Comparison of ENCODE assay signal across 20 mouse cellular contexts in the genomic region with DNA sequence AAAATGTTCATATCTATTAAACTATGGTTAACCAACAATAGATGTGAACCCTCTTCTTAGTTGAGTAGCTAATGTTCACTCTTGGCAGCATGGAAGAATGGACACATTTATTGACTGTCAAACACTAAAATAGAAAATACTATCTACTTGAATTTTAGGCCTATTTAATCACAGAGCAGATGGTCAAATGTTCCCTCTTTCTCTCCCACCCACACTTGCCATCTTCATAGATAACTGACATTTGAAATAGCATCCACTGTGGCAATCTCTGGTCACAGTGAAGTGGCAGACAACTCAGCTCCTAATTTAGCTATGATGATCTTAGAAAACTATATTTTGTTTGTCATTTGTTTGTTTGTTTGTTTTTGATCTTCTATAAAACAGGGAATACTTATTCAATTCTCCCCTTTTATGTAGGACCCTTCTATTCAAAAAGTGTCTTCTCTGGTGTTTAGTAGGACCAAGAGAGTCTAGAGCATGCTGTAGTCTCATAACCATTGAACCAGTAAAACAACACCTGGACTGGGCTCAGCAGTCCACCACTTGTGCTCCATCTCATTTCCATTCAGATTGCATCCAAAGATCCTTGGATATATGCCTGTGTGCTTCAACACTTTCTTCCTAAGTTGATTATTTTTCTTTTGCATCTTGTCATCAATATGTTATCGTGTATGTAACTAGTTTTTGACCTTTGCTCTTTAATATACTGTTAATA.
DNase-seq lines count a peak whose midpoint lies in the region; ATAC-seq and TF ChIP-seq lines count a peak whose summit lies in the region.
"Had no signal": no experiment of that assay in that cellular context is flagged by ENCODE, and none has a peak within 500 bp of the region (broad histone marks: within the 10 kb centered on the region; RNA-seq: fewer than 3 reads in every experiment).

No protein-coding gene starts in this region.

- H3K4me1 ChIP-seq in forebrain, postnatal 0 days (ENCODE audit: insufficient read depth): no peaks in the 10 kb centered on the region
- H3K4me1 ChIP-seq in forebrain, embryonic 13.5 days: no peaks in the 10 kb centered on the region
- no peaks in the 10 kb centered on the region for H3K4me1 ChIP-seq in neural tube, embryonic 15.5 days
- H3K4me1 ChIP-seq: embryonic facial prominence, embryonic 15.5 days; forebrain, embryonic 10.5 days; heart, embryonic 12.5 days; hindbrain, embryonic 10.5 days; hindbrain, embryonic 15.5 days had no signal

- no peak for TF ChIP-seq POLR2A in brain, embryonic 14.5 days (IDR thresholded peaks at IDR 0.05; ENCODE audit: borderline replicate concordance, extremely low read depth, insufficient read depth, insufficient read length, poor library complexity, severe bottlenecking)

- H3K9me3 ChIP-seq in forebrain, postnatal 0 days (ENCODE audit: low read length): no peaks in the 10 kb centered on the region
- H3K9me3 ChIP-seq in forebrain, embryonic 13.5 days (replicated peaks): no peaks in the 10 kb centered on the region
- H3K9me3 ChIP-seq in neural tube, embryonic 15.5 days (replicated peaks): no peaks in the 10 kb centered on the region
- H3K9me3 ChIP-seq: embryonic facial prominence, embryonic 15.5 days; forebrain, embryonic 10.5 days; heart, embryonic 12.5 days; hindbrain, embryonic 10.5 days; hindbrain, embryonic 15.5 days had no signal

- H3K27me3 ChIP-seq in forebrain, postnatal 0 days (ENCODE audit: insufficient read depth, low read length): no peaks in the 10 kb centered on the region
- no peaks in the 10 kb centered on the region for H3K27me3 ChIP-seq in forebrain, embryonic 13.5 days
- no peaks in the 10 kb centered on the region for H3K27me3 ChIP-seq in neural tube, embryonic 15.5 days (replicated peaks)
- H3K27me3 ChIP-seq: embryonic facial prominence, embryonic 15.5 days; heart, embryonic 12.5 days; hindbrain, embryonic 15.5 days had no signal

- no peaks in the 10 kb centered on the region for H3K36me3 ChIP-seq in forebrain, postnatal 0 days (ENCODE audit: insufficient read depth)
- no peaks in the 10 kb centered on the region for H3K36me3 ChIP-seq in forebrain, embryonic 13.5 days (ENCODE audit: poor library complexity, severe bottlenecking)
- no peaks in the 10 kb centered on the region for H3K36me3 ChIP-seq in neural tube, embryonic 15.5 days
- H3K36me3 ChIP-seq: embryonic facial prominence, embryonic 15.5 days; forebrain, embryonic 10.5 days; heart, embryonic 12.5 days; hindbrain, embryonic 10.5 days; hindbrain, embryonic 15.5 days had no signal

- WGBS in forebrain, postnatal 0 days: 42% methylated on average over 1 of the region's 1 CpGs
- WGBS in forebrain, embryonic 13.5 days: 56% methylated on average over 1 of the region's 1 CpGs
- 71% methylated on average over 1 of the region's 1 CpGs for WGBS in neural tube, embryonic 15.5 days

- no peak for ATAC-seq in forebrain, postnatal 0 days
- ATAC-seq in forebrain, embryonic 13.5 days: no peak
- ATAC-seq in neural tube, embryonic 15.5 days (ENCODE audit: low FRiP score): no peak
- ATAC-seq: inflammation-experienced regulatory T-cells, adult 6 months; intestine, postnatal 0 days had no signal

- no peak overlapping the region for H3K4me2 ChIP-seq in forebrain, postnatal 0 days (ENCODE audit: low read depth)
- H3K4me2 ChIP-seq in forebrain, embryonic 13.5 days: no peak overlapping the region
- no peak overlapping the region for H3K4me2 ChIP-seq in neural tube, embryonic 15.5 days
- H3K4me2 ChIP-seq: embryonic facial prominence, embryonic 15.5 days; heart, embryonic 12.5 days; hindbrain, embryonic 15.5 days had no signal

- no peak overlapping the region for H3K9ac ChIP-seq in forebrain, postnatal 0 days
- no peak overlapping the region for H3K9ac ChIP-seq in forebrain, embryonic 13.5 days
- no peak overlapping the region for H3K9ac ChIP-seq in neural tube, embryonic 15.5 days (replicated peaks)
- H3K9ac ChIP-seq: embryonic facial prominence, embryonic 15.5 days; heart, embryonic 12.5 days; hindbrain, embryonic 15.5 days had no signal

- no peak overlapping the region for H3K27ac ChIP-seq in forebrain, postnatal 0 days (ENCODE audit: low read depth, low read length)
- no peak overlapping the region for H3K27ac ChIP-seq in forebrain, embryonic 13.5 days
- no peak overlapping the region for H3K27ac ChIP-seq in neural tube, embryonic 15.5 days (replicated peaks)
- H3K27ac ChIP-seq: embryonic facial prominence, embryonic 15.5 days; forebrain, embryonic 10.5 days; gastrocnemius, adult 2 months; hindbrain, embryonic 10.5 days; hindbrain, embryonic 15.5 days had no signal

- H3K4me3 ChIP-seq in forebrain, postnatal 0 days (ENCODE audit: low read depth, low read length): no peak overlapping the region
- H3K4me3 ChIP-seq in forebrain, embryonic 13.5 days: no peak overlapping the region
- H3K4me3 ChIP-seq in neural tube, embryonic 15.5 days (replicated peaks): no peak overlapping the region
- H3K4me3 ChIP-seq: embryonic facial prominence, embryonic 15.5 days; erythroblast, embryonic 14.5 days; forebrain, embryonic 10.5 days; gastrocnemius, adult 2 months; heart, embryonic 12.5 days; hindbrain, embryonic 10.5 days; hindbrain, embryonic 15.5 days had no signal

- peak; percentile 4 for DNase-seq in cerebellum, adult 9-10 months
- no peak for DNase-seq in cerebellum, postnatal 36 days
- DNase-seq in forebrain, postnatal 0 days: peak; percentile 2
- peak; percentile 13 for DNase-seq in layer of hippocampus, adult 9-10 months (ENCODE audit: low spot score)
- no peak for DNase-seq in layer of hippocampus, postnatal 10 days (ENCODE audit: low spot score in 2 of 2)
- DNase-seq in brain, embryonic 14.5 days (ENCODE audit: low read depth): peak; percentile 17
- DNase-seq: adrenal gland, postnatal 10 days; cerebellum, adult 9-11 months; gastrocnemius, adult 2 months; gastrocnemius, postnatal 25 days had no signal

- no peak for TF ChIP-seq CTCF in forebrain, postnatal 0 days (IDR thresholded peaks at IDR 0.05; ENCODE audit: low read depth)
- TF ChIP-seq CTCF in brain, embryonic 14.5 days (IDR thresholded peaks at IDR 0.05; ENCODE audit: borderline replicate concordance, extremely low read depth, insufficient read depth, insufficient read length): no peak

Comparison
In these comparisons a context has a peak if more than half of its experiments do, and no peak if none do; other contexts are left out.
1. DNase-seq: peak in cerebellum, adult 9-10 months (single experiment), forebrain, postnatal 0 days (single experiment), layer of hippocampus, adult 9-10 months (single experiment) and brain, embryonic 14.5 days (single experiment); none in cerebellum, postnatal 36 days (0 of 2) and layer of hippocampus, postnatal 10 days (0 of 2).